Mouse (Mus musculus): Measurements from ENCODE around the gene Fam219a.

Gene Fam219a

GRCm38 (mm10) chr4:41493464-41494116 is 75.7 kb downstream of the Fam219a start:
- Histone ChIP-seq H3K4me1 (replicated peaks; ENCODE audit: low read depth, low read length) (peaks cover 26% of the 10 kb centered on the region), H3K4me3 (replicated peaks; ENCODE audit: low read length) (no peak overlapping the region), H3K36me3 (ENCODE audit: insufficient read depth, low read length) (peaks cover 24% of the 10 kb centered on the region), H3K27me3 (ENCODE audit: insufficient read depth, low read length) (peaks cover 56% of the 10 kb centered on the region), H3K9me3 (ENCODE audit: low read length) (no peaks in the 10 kb centered on the region)
- TF ChIP-seq POU5F1 (IDR thresholded peaks at IDR 0.05; ENCODE audit: borderline replicate concordance, low read length), result no peak

DNA sequence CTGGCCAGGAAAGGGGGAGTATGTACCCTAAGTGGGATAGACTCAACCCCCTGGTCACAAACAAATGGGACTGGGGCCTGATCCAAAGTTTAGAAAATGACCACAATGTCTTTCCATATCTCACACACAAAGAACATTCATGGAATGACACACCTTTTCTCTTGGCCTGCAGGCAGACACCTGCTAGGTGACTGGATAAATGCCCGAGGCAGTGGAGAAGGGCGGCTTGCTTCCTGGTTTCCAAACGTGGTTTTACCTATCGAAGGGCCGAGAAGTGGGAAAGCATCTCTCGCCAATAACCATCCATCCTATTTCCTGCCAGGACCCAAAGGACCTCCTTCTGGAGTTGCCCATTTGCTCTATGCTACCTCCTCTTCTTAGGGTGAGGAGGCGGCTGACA is 76.4 kb downstream of the Fam219a start:
- H3K9me3 ChIP-seq (ENCODE audit: low read length), result no peaks in the 10 kb centered on the region
- peaks cover 23% of the 10 kb centered on the region for H3K4me1 ChIP-seq (replicated peaks; ENCODE audit: low read depth, low read length)
- peaks cover 24% of the 10 kb centered on the region for H3K36me3 ChIP-seq (ENCODE audit: insufficient read depth, low read length)
- H3K27me3 ChIP-seq (ENCODE audit: insufficient read depth, low read length), result peaks cover 53% of the 10 kb centered on the region
- TF ChIP-seq POU5F1 (IDR thresholded peaks at IDR 0.05; ENCODE audit: borderline replicate concordance, low read length) (no peak), NANOG (IDR thresholded peaks at IDR 0.05; ENCODE audit: borderline replicate concordance, low read length) (no peak), CTCF (conservative IDR thresholded peaks at IDR 0.05; ENCODE audit: low read length) (no peak)
- H3K4me3 ChIP-seq (replicated peaks; ENCODE audit: low read length), result no peak overlapping the region

DNA sequence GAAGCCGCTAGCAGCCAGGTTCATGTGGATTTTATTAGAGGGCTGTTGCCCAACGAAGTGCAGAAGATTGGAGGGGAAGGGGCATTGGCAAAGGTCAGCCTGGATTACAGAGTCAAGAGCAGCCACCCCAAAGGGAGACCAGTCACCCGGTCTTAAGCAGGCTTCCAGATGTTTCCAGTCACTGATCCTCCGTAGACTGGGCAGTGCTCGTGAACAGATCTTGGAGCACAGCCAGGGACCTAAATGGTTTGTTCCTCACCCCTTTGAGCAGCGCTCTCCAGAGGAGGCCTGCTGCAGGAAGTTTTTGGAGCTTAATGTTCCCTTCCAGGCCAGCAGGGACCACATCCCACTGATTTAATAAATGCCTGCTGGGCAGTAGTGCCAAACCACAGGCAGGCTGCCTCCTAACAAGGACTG is 87.7 kb downstream of the Fam219a start:
- Histone ChIP-seq H3K27me3 (ENCODE audit: insufficient read depth, low read length) (peaks cover 4% of the 10 kb centered on the region), H3K4me1 (replicated peaks; ENCODE audit: low read depth, low read length) (peaks cover 15% of the 10 kb centered on the region; the same call in 1 of the 2 replicates), H3K9me3 (ENCODE audit: low read length) (no peaks in the 10 kb centered on the region), H3K36me3 (ENCODE audit: insufficient read depth, low read length) (peaks cover 49% of the 10 kb centered on the region), H3K4me3 (replicated peaks; ENCODE audit: low read length) (no peak overlapping the region)
- TF ChIP-seq POU5F1 (IDR thresholded peaks at IDR 0.05; ENCODE audit: borderline replicate concordance, low read length) (no peak), NANOG (IDR thresholded peaks at IDR 0.05; ENCODE audit: borderline replicate concordance, low read length) (no peak), CTCF (conservative IDR thresholded peaks at IDR 0.05; ENCODE audit: low read length) (no peak)

- Histone ChIP-seq H3K27me3 (ENCODE audit: insufficient read depth, low read length) (no peaks in the 10 kb centered on the region), H3K9me3 (ENCODE audit: low read length) (no peaks in the 10 kb centered on the region), H3K4me1 (replicated peaks; ENCODE audit: low read depth, low read length) (peaks cover 15% of the 10 kb centered on the region; the same call in 1 of the 2 replicates), H3K4me3 (replicated peaks; ENCODE audit: low read length) (no peak overlapping the region), H3K36me3 (ENCODE audit: insufficient read depth, low read length) (peaks cover 49% of the 10 kb centered on the region)
- TF ChIP-seq CTCF (conservative IDR thresholded peaks at IDR 0.05; ENCODE audit: low read length) (no peak), NANOG (IDR thresholded peaks at IDR 0.05; ENCODE audit: borderline replicate concordance, low read length) (no peak), POU5F1 (IDR thresholded peaks at IDR 0.05; ENCODE audit: borderline replicate concordance, low read length) (no peak)
Observed at GRCm38 (mm10) chr4:41480254-41480653, 89.1 kb downstream of the Fam219a start.

GRCm38 (mm10) chr4:41479456-41479804 is 89.9 kb downstream of the Fam219a start:
- Histone ChIP-seq H3K36me3 (ENCODE audit: insufficient read depth, low read length) (peaks cover 49% of the 10 kb centered on the region), H3K4me3 (replicated peaks; ENCODE audit: low read length) (no peak overlapping the region), H3K27me3 (ENCODE audit: insufficient read depth, low read length) (no peaks in the 10 kb centered on the region), H3K9me3 (ENCODE audit: low read length) (no peaks in the 10 kb centered on the region), H3K4me1 (replicated peaks; ENCODE audit: low read depth, low read length) (peaks cover 18% of the 10 kb centered on the region)
- TF ChIP-seq POU5F1 (IDR thresholded peaks at IDR 0.05; ENCODE audit: borderline replicate concordance, low read length) (no peak), CTCF (conservative IDR thresholded peaks at IDR 0.05; ENCODE audit: low read length) (no peak), NANOG (IDR thresholded peaks at IDR 0.05; ENCODE audit: borderline replicate concordance, low read length) (no peak)

- no peaks in the 10 kb centered on the region for H3K9me3 ChIP-seq (ENCODE audit: low read length)
- H3K27me3 ChIP-seq (ENCODE audit: insufficient read depth, low read length), result no peaks in the 10 kb centered on the region
- peaks cover 49% of the 10 kb centered on the region for H3K36me3 ChIP-seq (ENCODE audit: insufficient read depth, low read length)
- peaks cover 22% of the 10 kb centered on the region for H3K4me1 ChIP-seq (replicated peaks; ENCODE audit: low read depth, low read length)
- TF ChIP-seq CTCF (conservative IDR thresholded peaks at IDR 0.05; ENCODE audit: low read length) (peak; percentile 46), POU5F1 (IDR thresholded peaks at IDR 0.05; ENCODE audit: borderline replicate concordance, low read length) (no peak)
- no peak overlapping the region for H3K4me3 ChIP-seq (replicated peaks; ENCODE audit: low read length)
Observed at GRCm38 (mm10) chr4:41478751-41479455, 90.4 kb downstream of the Fam219a start.

DNA sequence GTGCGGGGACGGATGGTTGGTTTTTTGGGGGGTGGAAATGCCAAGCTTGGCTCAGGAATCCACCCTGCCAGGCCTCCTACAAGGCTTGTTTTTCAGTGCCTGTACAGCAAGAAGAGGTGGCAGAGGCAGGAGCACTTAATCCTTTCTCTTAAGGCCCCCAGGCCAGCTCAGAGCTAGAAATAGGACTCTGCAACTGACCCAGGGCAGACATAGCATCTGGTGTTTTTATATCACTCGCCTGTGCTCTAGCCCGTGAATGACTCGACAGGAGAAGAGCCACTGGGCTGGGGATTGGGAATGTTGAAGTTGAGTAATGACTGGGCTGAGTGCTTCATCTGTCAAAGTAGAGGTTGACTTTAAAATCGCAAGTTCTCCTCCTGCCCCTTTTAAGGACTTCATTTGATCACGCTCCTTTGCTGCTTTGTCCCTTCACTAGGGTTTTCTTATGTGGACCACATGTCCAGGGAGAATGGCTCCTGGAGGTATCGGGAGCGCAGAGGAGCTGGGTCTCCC is 91.6 kb downstream of the Fam219a start:
- H3K27me3 ChIP-seq (ENCODE audit: insufficient read depth, low read length), result no peaks in the 10 kb centered on the region
- H3K36me3 ChIP-seq (ENCODE audit: insufficient read depth, low read length), result peaks cover 49% of the 10 kb centered on the region
- no peak overlapping the region for H3K4me3 ChIP-seq (replicated peaks; ENCODE audit: low read length)
- H3K4me1 ChIP-seq (replicated peaks; ENCODE audit: low read depth, low read length), result peaks cover 22% of the 10 kb centered on the region
- no peaks in the 10 kb centered on the region for H3K9me3 ChIP-seq (ENCODE audit: low read length)
- TF ChIP-seq POU5F1 (IDR thresholded peaks at IDR 0.05; ENCODE audit: borderline replicate concordance, low read length) (no peak), CTCF (conservative IDR thresholded peaks at IDR 0.05; ENCODE audit: low read length) (no peak), NANOG (IDR thresholded peaks at IDR 0.05; ENCODE audit: borderline replicate concordance, low read length) (no peak)

GRCm38 (mm10) chr4:41471384-41471689 is 98.0 kb downstream of the Fam219a start:
- no peaks in the 10 kb centered on the region for H3K27me3 ChIP-seq (ENCODE audit: insufficient read depth, low read length)
- peaks cover 42% of the 10 kb centered on the region for H3K4me1 ChIP-seq (replicated peaks; ENCODE audit: low read depth, low read length)
- H3K9me3 ChIP-seq (ENCODE audit: low read length), result no peaks in the 10 kb centered on the region
- no peak for TF ChIP-seq NANOG (IDR thresholded peaks at IDR 0.05; ENCODE audit: borderline replicate concordance, low read length)
- TF ChIP-seq CTCF (conservative IDR thresholded peaks at IDR 0.05; ENCODE audit: low read length), result no peak
- no peak for TF ChIP-seq POU5F1 (IDR thresholded peaks at IDR 0.05; ENCODE audit: borderline replicate concordance, low read length)
- H3K36me3 ChIP-seq (ENCODE audit: insufficient read depth, low read length), result peaks cover 8% of the 10 kb centered on the region; the same call in 1 of the 2 replicates
- no peak overlapping the region for H3K4me3 ChIP-seq (replicated peaks; ENCODE audit: low read length)

Measured in E14TG2a.4 (cell line).